ENCODE assay signal across 8 mouse cellular contexts in genomic region chr3:95282865-95283588, GRCm38 (mm10). TPM values are rescaled to one million over a fixed set of nuclear protein-coding genes. Genes with fewer than 3 reads are reported as not detected.
DNase-seq lines count a peak whose midpoint lies in the region; ATAC-seq lines count a peak whose summit lies in the region.

No protein-coding gene starts in this region.

- intact Hi-C loops in left cerebral cortex, postnatal 36 days (cut with DNase I): loop anchor here (2.0 kb wide), 1 partner anchor 54 kb away; the partner anchor contains the start of gene Cdc42se1

- H3K27me3 ChIP-seq in midbrain, embryonic 10.5 days (ENCODE audit: low read depth, poor library complexity, severe bottlenecking): no peaks in the 10 kb centered on the region

- peak; percentile 71 to 78 for DNase-seq in gastrocnemius, adult 8-10 months (ENCODE audit: low spot score in 2 of 2)
- peak; percentile 70 for DNase-seq in induced T-regulatory cell, adult 2 months (ENCODE audit: low read depth)
- peak; percentile 75 for DNase-seq in left cerebral cortex, postnatal 36 days (ENCODE audit: low spot score in 2 of 2)
- DNase-seq in midbrain, embryonic 10.5 days (ENCODE audit: low spot score): peak; percentile 84
- DNase-seq in right cerebral cortex, postnatal 4 days: peak; percentile 74
- DNase-seq in yolk sac, embryonic 10.5 days (ENCODE audit: low spot score): peak; percentile 85

- peaks cover 37% of the 10 kb centered on the region for H3K4me1 ChIP-seq in midbrain, embryonic 10.5 days

- H3K36me3 ChIP-seq in midbrain, embryonic 10.5 days: peaks cover 9% of the 10 kb centered on the region

- no peaks in the 10 kb centered on the region for H3K9me3 ChIP-seq in midbrain, embryonic 10.5 days (replicated peaks)

- peak overlapping the region; percentile 81 for H3K4me3 ChIP-seq in midbrain, embryonic 10.5 days

- peak overlapping the region; percentile 95 for H3K27ac ChIP-seq in midbrain, embryonic 10.5 days (replicated peaks)

- ATAC-seq in activated CD4-positive, CD25-positive, alpha-beta regulatory T cell, adult 4 months: peak; percentile 24
- ATAC-seq in common myeloid progenitor, adult 5-6 weeks (replicated peaks; ENCODE audit: low read depth, poor library complexity, severe bottlenecking): peak; percentile 39

- WGBS in midbrain, embryonic 10.5 days: under 1% methylated on average over 51 of the region's 51 CpGs

RNA-seq across cellular contexts. Expression of gene Prune1, which starts 1.2 kb away (rescaled TPM):
- polyA plus RNA-seq in activated CD4-positive, CD25-positive, alpha-beta regulatory T cell, adult 4 months (2017; shearing (Covaris generic)): 1 to 10 TPM; 6.3 to 9.7 TPM
- 8.4 and 10.3 TPM in 2 replicates for total RNA-seq in common myeloid progenitor, adult 5-6 weeks (2017)
- total RNA-seq in gastrocnemius, adult 8-10 months (2022): 10 to 100 TPM; 47.7 to 58.8 (median 53.5) TPM
- 10 to 100 TPM; 24.9 to 27.0 TPM for total RNA-seq in left cerebral cortex, postnatal 36 days (2021)
- polyA plus RNA-seq in midbrain, embryonic 10.5 days (2016; fragmentation: Nextera tagmentation; extraction: Ambion mirVana): 25.2 and 27.9 TPM in 2 replicates

RNA-seq across cellular contexts. Expression of gene Mindy1, which starts 1.9 kb away (rescaled TPM):
- 10 to 100 TPM; 19.3 to 21.6 TPM for polyA plus RNA-seq in activated CD4-positive, CD25-positive, alpha-beta regulatory T cell, adult 4 months (2017; shearing (Covaris generic))
- 26.2 and 31.4 TPM in 2 replicates for total RNA-seq in common myeloid progenitor, adult 5-6 weeks (2017)
- total RNA-seq in gastrocnemius, adult 8-10 months (2022): 10 to 100 TPM; 25.4 to 29.7 (median 27.8) TPM
- 10 to 100 TPM; 21.6 to 22.9 TPM for total RNA-seq in left cerebral cortex, postnatal 36 days (2021)
- 29.2 and 37.6 TPM in 2 replicates for polyA plus RNA-seq in midbrain, embryonic 10.5 days (2016; fragmentation: Nextera tagmentation; extraction: Ambion mirVana)

RNA-seq across cellular contexts. Expression of gene Anxa9, which starts 23.9 kb away (rescaled TPM):
- polyA plus RNA-seq in activated CD4-positive, CD25-positive, alpha-beta regulatory T cell, adult 4 months (2017; shearing (Covaris generic)): under 1 TPM in 1 of 2 experiments, not detected in 1; 0.83 TPM
- 5.9 and 12.1 TPM in 2 replicates for total RNA-seq in common myeloid progenitor, adult 5-6 weeks (2017)
- total RNA-seq in gastrocnemius, adult 8-10 months (2022): not detected
- total RNA-seq in left cerebral cortex, postnatal 36 days (2021): 1 to 10 TPM; 1.1 TPM
- polyA plus RNA-seq in midbrain, embryonic 10.5 days (2016; fragmentation: Nextera tagmentation; extraction: Ambion mirVana): 1.5 and 1.9 TPM in 2 replicates

RNA-seq across cellular contexts. Expression of gene Cers2, which starts 31.6 kb away (rescaled TPM):
- polyA plus RNA-seq in activated CD4-positive, CD25-positive, alpha-beta regulatory T cell, adult 4 months (2017; shearing (Covaris generic)): 100 to 1,000 TPM; 139 to 172 TPM
- 94.9 and 102 TPM in 2 replicates for total RNA-seq in common myeloid progenitor, adult 5-6 weeks (2017)
- total RNA-seq in gastrocnemius, adult 8-10 months (2022): 10 to 100 TPM; 13.1 to 16.7 (median 15.3) TPM
- 10 to 100 TPM; 49.2 to 53.5 TPM for total RNA-seq in left cerebral cortex, postnatal 36 days (2021)
- polyA plus RNA-seq in midbrain, embryonic 10.5 days (2016; fragmentation: Nextera tagmentation; extraction: Ambion mirVana): 116 and 120 TPM in 2 replicates

RNA-seq across cellular contexts. Expression of gene Bnipl, which starts 32.0 kb away (rescaled TPM):
- polyA plus RNA-seq in activated CD4-positive, CD25-positive, alpha-beta regulatory T cell, adult 4 months (2017; shearing (Covaris generic)): not detected
- not detected in 2 replicates for total RNA-seq in common myeloid progenitor, adult 5-6 weeks (2017)
- not detected for total RNA-seq in gastrocnemius, adult 8-10 months (2022)
- total RNA-seq in left cerebral cortex, postnatal 36 days (2021): under 1 TPM; 0.39 to 0.86 TPM
- polyA plus RNA-seq in midbrain, embryonic 10.5 days (2016; fragmentation: Nextera tagmentation; extraction: Ambion mirVana): 0.09 and 0.32 TPM in 2 replicates

Comparison
In these comparisons a context has a peak if more than half of its experiments do, and no peak if none do; other contexts are left out.
1. Peak in every context shown above with its lines: DNase-seq, ATAC-seq, H3K4me3 ChIP-seq and H3K27ac ChIP-seq.